Mouse (Mus musculus): ENCODE measurements around the gene Kank2. TPM values are rescaled to one million over a fixed set of nuclear protein-coding genes. Genes with fewer than 3 reads are reported as not detected.

The Kank2 gene
- polyA plus RNA-seq, 1 experiment from 2014 or later, result 2.8 TPM

- 57% methylated on average over 10 of the region's 10 CpGs for WGBS (ENCODE audit: insufficient replicate concordance)
- ATAC-seq (peak; percentile 18; the same call in 1 of the 2 replicates), DNase-seq (no peak)
- H3K4me3 ChIP-seq (ENCODE audit: low read depth, low read length), result no peak overlapping the region
- peaks cover 3% of the 10 kb centered on the region; the same call in 1 of the 2 replicates for H3K4me1 ChIP-seq (ENCODE audit: insufficient read depth)
- H3K4me2 ChIP-seq (ENCODE audit: low read depth, low read length), result no peak overlapping the region
- no peak for TF ChIP-seq EP300 (IDR thresholded peaks at IDR 0.05; ENCODE audit: low read depth)
- H3K36me3 ChIP-seq (replicated peaks; ENCODE audit: insufficient read depth, low read length), result peaks cover 34% of the 10 kb centered on the region
- H3K27ac ChIP-seq (ENCODE audit: low read depth), result peak overlapping the region; percentile 4; the same call in 1 of the 2 replicates
- no peak overlapping the region for H3K9ac ChIP-seq (replicated peaks)
- H3K9me3 ChIP-seq (ENCODE audit: low read length), result no peaks in the 10 kb centered on the region
- H3K27me3 ChIP-seq (ENCODE audit: insufficient read depth, low read length), result no peaks in the 10 kb centered on the region
These were observed 46.2 kb downstream of the Kank2 start for GRCm38 (mm10) chr9:21752252-21752792.

- DNase-seq (no peak), ATAC-seq (no peak)
- peak; percentile 34 for TF ChIP-seq CTCF (IDR thresholded peaks at IDR 0.05; ENCODE audit: low read depth)
- TF ChIP-seq EP300 (IDR thresholded peaks at IDR 0.05; ENCODE audit: low read depth), result no peak
- no peak overlapping the region for H3K9ac ChIP-seq (replicated peaks)
- no peaks in the 10 kb centered on the region for H3K27me3 ChIP-seq (ENCODE audit: insufficient read depth, low read length)
- peaks cover 3% of the 10 kb centered on the region; the same call in 1 of the 2 replicates for H3K4me1 ChIP-seq (ENCODE audit: insufficient read depth)
- H3K9me3 ChIP-seq (ENCODE audit: low read length), result no peaks in the 10 kb centered on the region
- WGBS (ENCODE audit: insufficient replicate concordance), result 72% methylated on average over 6 of the region's 6 CpGs
- H3K4me3 ChIP-seq (ENCODE audit: low read depth, low read length), result no peak overlapping the region
- H3K4me2 ChIP-seq (ENCODE audit: low read depth, low read length), result no peak overlapping the region
- H3K36me3 ChIP-seq (replicated peaks; ENCODE audit: insufficient read depth, low read length), result peaks cover 39% of the 10 kb centered on the region
- 0 out of 2 replicates have a peak overlapping the region, but pooled peaks have one; percentile 4 for H3K27ac ChIP-seq (ENCODE audit: low read depth)
These were observed 47.2 kb downstream of the Kank2 start for GRCm38 (mm10) chr9:21751347-21751746.

DNA sequence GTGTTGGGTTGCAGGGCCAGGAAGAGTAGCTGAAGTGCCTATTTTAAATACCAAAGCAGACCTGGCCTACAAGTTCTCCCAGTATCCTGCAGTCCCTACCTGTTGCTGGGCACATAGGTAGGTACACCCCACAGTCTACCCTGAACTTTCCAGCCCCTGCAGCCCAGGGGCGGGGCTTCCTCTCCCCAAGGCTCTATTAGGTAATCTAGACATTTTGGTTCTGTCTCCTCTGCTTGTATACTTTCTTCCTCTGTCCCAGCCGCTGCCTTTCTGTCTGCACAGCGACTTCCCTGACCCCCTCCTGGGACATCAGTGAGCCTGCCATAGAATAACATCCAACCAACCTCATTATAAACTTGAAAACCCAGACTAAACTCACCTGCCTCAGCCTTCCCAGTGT, 48.2 kb downstream of the Kank2 start:
- Histone ChIP-seq H3K4me3 (ENCODE audit: low read depth, low read length) (no peak overlapping the region), H3K9me3 (ENCODE audit: low read length) (no peaks in the 10 kb centered on the region), H3K4me1 (ENCODE audit: insufficient read depth) (peaks cover 3% of the 10 kb centered on the region; the same call in 1 of the 2 replicates), H3K27me3 (ENCODE audit: insufficient read depth, low read length) (no peaks in the 10 kb centered on the region), H3K27ac (ENCODE audit: low read depth) (no peak overlapping the region), H3K36me3 (replicated peaks; ENCODE audit: insufficient read depth, low read length) (peaks cover 43% of the 10 kb centered on the region), H3K9ac (replicated peaks) (no peak overlapping the region), H3K4me2 (ENCODE audit: low read depth, low read length) (no peak overlapping the region)
- no peak for TF ChIP-seq CTCF (IDR thresholded peaks at IDR 0.05; ENCODE audit: low read depth)
- TF ChIP-seq EP300 (IDR thresholded peaks at IDR 0.05; ENCODE audit: low read depth), result no peak
- ATAC-seq, result no peak
- WGBS (ENCODE audit: insufficient replicate concordance), result 78% methylated on average over 2 of the region's 3 CpGs
- no peak for DNase-seq

GRCm38 (mm10) chr9:21749382-21750118, 49.0 kb downstream of the Kank2 start:
- TF ChIP-seq EP300 (IDR thresholded peaks at IDR 0.05; ENCODE audit: low read depth) (no peak), CTCF (IDR thresholded peaks at IDR 0.05; ENCODE audit: low read depth) (no peak)
- no peak overlapping the region for H3K27ac ChIP-seq (ENCODE audit: low read depth)
- no peak overlapping the region for H3K4me3 ChIP-seq (ENCODE audit: low read depth, low read length)
- H3K4me2 ChIP-seq (ENCODE audit: low read depth, low read length), result no peak overlapping the region
- no peaks in the 10 kb centered on the region for H3K27me3 ChIP-seq (ENCODE audit: insufficient read depth, low read length)
- no peak for ATAC-seq
- H3K9ac ChIP-seq (replicated peaks), result no peak overlapping the region
- 84% methylated on average over 6 of the region's 6 CpGs for WGBS (ENCODE audit: insufficient replicate concordance)
- peaks cover 48% of the 10 kb centered on the region for H3K36me3 ChIP-seq (replicated peaks; ENCODE audit: insufficient read depth, low read length)
- no peak for DNase-seq
- H3K4me1 ChIP-seq (ENCODE audit: insufficient read depth), result peaks cover 3% of the 10 kb centered on the region; the same call in 1 of the 2 replicates
- H3K9me3 ChIP-seq (ENCODE audit: low read length), result no peaks in the 10 kb centered on the region

- Histone ChIP-seq H3K4me1 (ENCODE audit: insufficient read depth) (peaks cover 3% of the 10 kb centered on the region; the same call in 1 of the 2 replicates), H3K4me2 (ENCODE audit: low read depth, low read length) (no peak overlapping the region), H3K4me3 (ENCODE audit: low read depth, low read length) (no peak overlapping the region), H3K36me3 (replicated peaks; ENCODE audit: insufficient read depth, low read length) (peaks cover 58% of the 10 kb centered on the region), H3K27ac (ENCODE audit: low read depth) (no peak overlapping the region), H3K27me3 (ENCODE audit: insufficient read depth, low read length) (no peaks in the 10 kb centered on the region), H3K9me3 (ENCODE audit: low read length) (no peaks in the 10 kb centered on the region), H3K9ac (replicated peaks) (no peak overlapping the region)
- WGBS (ENCODE audit: insufficient replicate concordance), result 83% methylated on average over 10 of the region's 10 CpGs
- no peak for ATAC-seq
- DNase-seq, result no peak
- TF ChIP-seq CTCF (IDR thresholded peaks at IDR 0.05; ENCODE audit: low read depth) (no peak), EP300 (IDR thresholded peaks at IDR 0.05; ENCODE audit: low read depth) (no peak)
These were observed 50.1 kb downstream of the Kank2 start for GRCm38 (mm10) chr9:21748491-21748890.

GRCm38 (mm10) chr9:21748033-21748432, 50.5 kb downstream of the Kank2 start:
- no peak for TF ChIP-seq CTCF (IDR thresholded peaks at IDR 0.05; ENCODE audit: low read depth)
- TF ChIP-seq EP300 (IDR thresholded peaks at IDR 0.05; ENCODE audit: low read depth), result no peak
- Histone ChIP-seq H3K36me3 (replicated peaks; ENCODE audit: insufficient read depth, low read length) (peaks cover 59% of the 10 kb centered on the region), H3K4me3 (ENCODE audit: low read depth, low read length) (no peak overlapping the region), H3K4me1 (ENCODE audit: insufficient read depth) (peaks cover 3% of the 10 kb centered on the region; the same call in 1 of the 2 replicates), H3K27me3 (ENCODE audit: insufficient read depth, low read length) (no peaks in the 10 kb centered on the region), H3K9me3 (ENCODE audit: low read length) (no peaks in the 10 kb centered on the region), H3K27ac (ENCODE audit: low read depth) (no peak overlapping the region), H3K9ac (replicated peaks) (no peak overlapping the region), H3K4me2 (ENCODE audit: low read depth, low read length) (no peak overlapping the region)
- ATAC-seq (peak; percentile 58), DNase-seq (peak; percentile 51)
- 64% methylated on average over 7 of the region's 7 CpGs for WGBS (ENCODE audit: insufficient replicate concordance)
